Mouse (Mus musculus) thymus, adult 2 months (tissue): ENCODE data around the gene Cpsf3.

Source experiments
- CTCF ChIP-seq: fragments of 200-500 bp; IDR thresholded peaks from 2 replicates; pipeline ENCODE4 v1.5.1; 2012; ENCODE audit warnings: mild to moderate bottlenecking, control low read depth, low read length, moderate library complexity, borderline replicate concordance; ENCODE audit not compliant: control insufficient read depth, poor library complexity, insufficient read depth; ENCODE audit errors: extremely low read depth
- POLR2A ChIP-seq: fragments of 200-500 bp; IDR thresholded peaks from 2 replicates; pipeline ENCODE4 v1.6.1; 2012; ENCODE audit warnings: mild to moderate bottlenecking, low read length, control low read depth, moderate library complexity; ENCODE audit not compliant: control insufficient read depth, poor library complexity, insufficient read depth; ENCODE audit errors: extremely low read depth

- TF ChIP-seq CTCF (no peak), POLR2A (no peak)
These were observed 3.7 kb downstream of the Cpsf3 start for GRCm38 (mm10) chr12:21288716-21289395.
